Mouse (Mus musculus) megakaryocyte, adult 5-6 weeks (primary cell): ENCODE results near the gene Gm48552. TPM values are rescaled to one million over a fixed set of nuclear protein-coding genes. Genes with fewer than 3 reads are reported as not detected.

Experiments used
- ATAC-seq: 2 replicates; pipeline ENCODE4 v1.8.0; 2016; ENCODE audit warnings: mild to moderate bottlenecking, inconsistent platforms; ENCODE audit not compliant: poor library complexity, severe bottlenecking
- total RNA-seq, 2 experiments: library from RNA; stranded (forward) in 1 of 2; stranded (reverse) in 1 of 2; fragments of 153-499, 151-499 nt in 1 of 2; fragments of 221-1000, 200-1000 nt in 1 of 2; gene quantifications; 2 replicates each; pipeline versions ENCODE4 v1.2.3 to v1.2.4; 2015 to 2017

The Gm48552 gene
- total RNA-seq, 2 experiments from 2014 or later, result 0.26 TPM; not detected in 1

- no peak for ATAC-seq
These were observed 29.6 kb downstream of the Gm48552 start for GRCm38 (mm10) chr10:81418216-81419070.

DNA sequence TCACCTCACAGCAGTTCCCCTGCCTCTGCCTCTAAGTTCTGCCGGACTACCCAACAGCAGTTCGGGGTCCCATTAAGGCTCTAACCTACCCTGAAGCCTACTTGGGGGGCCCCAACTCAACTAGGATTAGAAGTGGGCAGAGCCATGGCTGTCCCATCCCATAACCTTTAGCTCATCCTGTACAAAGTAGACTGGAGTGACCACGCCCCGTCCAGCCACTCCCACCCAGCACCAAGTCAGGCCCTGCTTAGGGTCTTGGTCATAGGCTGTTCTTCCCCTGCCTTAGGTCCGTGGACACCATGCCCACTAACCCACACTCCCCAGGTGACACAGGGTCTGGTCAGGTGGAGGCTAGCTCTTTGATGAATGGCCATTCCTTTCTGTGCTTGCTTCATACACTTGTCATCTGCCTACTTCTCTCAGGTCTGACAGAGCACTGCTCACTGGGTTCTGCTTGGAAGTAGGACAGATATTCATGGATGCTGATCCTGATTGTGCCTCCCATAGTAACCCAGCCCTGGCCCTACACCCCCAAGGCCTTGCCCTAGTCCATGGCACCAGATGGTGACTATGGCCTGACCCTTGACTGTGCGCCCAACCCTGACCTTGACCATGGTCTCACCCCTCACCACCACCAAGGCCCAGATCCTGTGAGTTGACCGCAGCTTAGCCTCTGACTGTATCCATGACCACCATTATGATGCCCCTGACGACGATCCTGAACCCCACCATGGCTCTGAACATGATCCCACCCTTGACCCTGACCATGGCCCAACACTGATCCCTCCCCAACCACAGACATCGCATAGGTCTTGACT, 30.5 kb downstream of the Gm48552 start:
- no peak for ATAC-seq

DNA sequence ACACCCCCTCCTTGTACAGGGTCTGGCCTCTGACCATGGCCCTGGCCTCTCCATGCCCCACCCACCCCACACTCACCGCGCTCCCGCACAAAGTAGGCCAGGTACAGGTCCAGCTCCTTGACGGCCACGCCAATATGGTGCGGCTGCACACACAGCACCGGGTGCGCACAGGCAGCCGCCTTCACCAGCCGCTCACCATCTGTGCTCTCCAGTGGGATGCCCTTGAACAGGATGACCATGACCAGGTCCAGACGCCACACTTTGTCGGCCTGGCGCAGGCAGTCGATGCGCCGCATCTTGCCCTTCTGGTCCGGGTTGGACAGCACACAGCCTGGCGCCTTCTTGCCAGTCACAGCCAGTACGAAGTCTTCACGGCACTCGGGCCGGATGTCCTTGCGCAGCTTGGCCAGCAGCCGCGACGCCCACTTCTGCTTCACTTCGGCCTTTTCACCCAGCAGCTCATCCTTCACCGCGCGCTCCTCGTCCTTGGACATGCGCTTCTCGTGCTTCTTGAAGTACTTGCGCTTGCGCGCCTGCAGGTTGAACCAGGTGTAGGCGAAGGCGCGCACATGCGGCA, 31.5 kb downstream of the Gm48552 start:
- no peak for ATAC-seq

- ATAC-seq, result no peak
These were observed 32.4 kb downstream of the Gm48552 start for GRCm38 (mm10) chr10:81421041-81421796.

DNA sequence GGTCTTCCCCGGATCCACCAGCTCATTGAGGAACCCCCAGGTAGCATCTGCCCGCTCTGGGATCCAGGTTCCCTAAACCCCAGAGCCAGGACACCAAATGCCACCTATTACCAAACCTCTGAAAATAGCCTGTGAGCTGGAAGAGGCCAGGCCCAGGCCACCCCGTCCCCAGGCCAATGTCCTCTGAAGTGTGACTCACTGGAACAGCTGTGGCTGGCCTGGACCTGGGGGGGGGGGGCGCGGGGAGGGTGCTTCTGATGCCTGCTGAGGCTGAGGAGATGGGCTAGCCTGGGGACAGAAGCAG, 32.9 kb downstream of the Gm48552 start:
- no peak for ATAC-seq

DNA sequence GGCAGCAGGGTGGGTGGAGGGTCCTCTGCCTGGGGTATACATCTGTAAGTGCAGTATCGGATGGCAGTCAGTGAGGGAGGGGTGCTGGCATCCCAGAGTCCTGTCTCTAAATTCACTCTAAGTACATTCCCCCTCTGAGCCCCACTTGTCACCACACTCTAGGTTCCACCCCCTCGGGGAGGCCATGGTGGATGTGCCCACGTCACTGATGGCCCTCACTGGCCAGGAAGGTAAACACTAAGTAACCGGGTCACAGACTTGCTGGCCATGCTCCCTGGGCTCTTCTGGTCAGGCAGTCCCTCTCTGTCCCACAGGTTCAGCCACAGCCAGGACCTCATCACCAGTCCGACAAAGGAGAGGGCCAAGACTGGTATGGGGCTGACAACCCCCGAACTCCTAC, 33.4 kb downstream of the Gm48552 start:
- no peak for ATAC-seq

GRCm38 (mm10) chr10:81422661-81423217, 33.9 kb downstream of the Gm48552 start:
- ATAC-seq, result no peak

DNA sequence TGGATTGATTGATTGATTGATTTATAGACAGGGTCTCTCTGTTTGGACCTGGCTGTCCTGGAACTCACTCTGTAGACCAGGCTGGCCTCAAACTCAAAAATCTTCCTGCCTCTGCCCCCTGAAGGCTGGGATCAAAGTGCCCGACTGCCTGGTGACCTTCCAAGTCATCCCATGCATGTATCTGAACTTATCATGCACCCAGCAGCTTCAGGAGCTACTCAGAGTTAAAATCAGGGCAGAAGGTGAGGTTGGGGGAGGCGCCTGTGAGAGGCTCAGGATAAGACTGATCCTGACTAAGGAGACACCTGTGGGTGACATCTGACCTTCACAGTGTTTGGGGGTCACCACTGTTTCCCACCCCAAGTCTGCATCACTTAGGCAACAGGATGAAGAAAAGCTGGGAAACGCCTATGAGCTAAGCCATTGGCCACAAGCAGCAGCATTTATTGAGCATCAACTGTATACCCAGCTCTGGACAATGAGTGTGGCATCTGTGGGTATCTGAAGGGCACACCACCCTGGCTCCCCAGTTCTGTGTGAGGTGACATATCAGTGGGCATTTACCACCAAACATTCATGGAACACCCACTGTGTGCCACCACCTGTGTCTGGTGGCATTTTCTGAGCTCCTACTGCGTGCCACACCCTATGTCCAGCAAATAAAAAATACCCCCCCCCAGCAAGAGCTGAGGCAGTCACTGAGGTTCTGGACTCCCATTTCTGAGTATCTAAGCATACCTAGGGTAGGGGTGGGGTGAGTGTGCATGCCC, 34.9 kb downstream of the Gm48552 start:
- no peak for ATAC-seq

- no peak for ATAC-seq
These were observed 35.6 kb downstream of the Gm48552 start for GRCm38 (mm10) chr10:81424246-81425051.

DNA sequence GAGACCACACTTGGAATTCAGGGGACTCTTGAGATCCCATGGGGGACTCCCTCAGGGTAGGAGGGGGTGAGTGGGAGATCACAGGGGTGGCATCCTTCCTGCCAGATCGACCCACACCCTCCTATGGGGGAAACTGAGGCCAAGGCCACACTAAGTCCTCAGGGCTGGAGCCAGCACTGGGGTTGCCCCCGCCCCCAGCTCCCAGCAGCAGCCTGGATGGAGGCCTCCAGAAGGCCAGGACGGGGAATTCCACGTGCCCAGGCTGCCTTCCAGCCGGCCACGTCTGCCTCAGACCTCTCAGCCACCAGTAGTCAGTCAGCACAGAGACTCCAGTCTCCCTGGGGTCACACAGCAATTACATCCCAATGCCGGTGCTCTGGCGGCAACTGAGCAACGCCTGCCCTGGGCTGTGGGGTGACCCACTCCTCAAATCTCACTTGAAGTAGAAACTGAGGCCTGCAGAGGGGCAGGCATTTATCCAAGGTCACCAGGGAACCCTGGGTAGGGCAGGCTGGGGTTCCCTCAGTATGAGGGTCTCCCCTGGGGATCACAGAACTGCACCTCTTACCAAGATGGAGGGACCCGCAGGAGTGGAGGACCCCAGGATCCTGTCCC, 36.5 kb downstream of the Gm48552 start:
- ATAC-seq, result no peak

DNA sequence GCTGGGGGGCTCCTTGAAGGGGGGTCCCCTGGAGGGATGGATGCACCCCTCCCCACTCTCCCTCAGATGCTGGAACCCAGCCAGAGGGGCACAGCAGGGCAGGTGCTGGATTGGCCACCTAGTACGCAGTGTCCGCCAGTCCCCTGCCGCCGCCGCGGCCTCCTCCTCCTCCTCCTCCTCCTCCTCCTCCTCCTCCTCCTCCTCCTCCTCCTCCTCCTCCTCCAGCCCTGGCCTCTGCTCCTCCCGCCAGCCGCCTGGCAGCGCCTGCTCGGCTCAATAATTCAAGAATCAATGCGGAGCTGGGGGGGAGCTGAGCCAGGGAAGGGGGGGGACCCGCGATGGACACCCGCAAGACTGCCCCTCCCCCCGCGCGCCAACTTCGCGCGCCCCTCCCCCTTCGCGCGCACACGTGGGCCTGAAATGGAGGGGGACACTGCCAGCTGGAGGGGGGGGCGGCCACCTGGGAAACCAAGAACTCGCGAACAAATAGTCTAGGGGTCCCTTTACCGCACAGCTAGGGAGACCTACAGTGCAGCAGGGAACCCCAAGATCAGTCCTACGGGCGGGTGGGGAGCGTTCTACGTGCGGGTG, 37.4 kb downstream of the Gm48552 start:
- ATAC-seq, result no peak

- ATAC-seq, result peak; percentile 20
These were observed 38.1 kb downstream of the Gm48552 start for GRCm38 (mm10) chr10:81426897-81427296.

- ATAC-seq, result no peak
These were observed 38.5 kb downstream of the Gm48552 start for GRCm38 (mm10) chr10:81427327-81427726.

- no peak for ATAC-seq
These were observed 39.1 kb downstream of the Gm48552 start for GRCm38 (mm10) chr10:81427804-81428506.

GRCm38 (mm10) chr10:81428507-81428870, 39.7 kb downstream of the Gm48552 start:
- no peak for ATAC-seq

- no peak for ATAC-seq
These were observed 40.3 kb downstream of the Gm48552 start for GRCm38 (mm10) chr10:81429092-81429491.

- ATAC-seq, result peak; percentile 25
These were observed 40.8 kb downstream of the Gm48552 start for GRCm38 (mm10) chr10:81429605-81430061.
